Mouse (Mus musculus) regulatory T cell (primary cell): ENCODE data around the gene Gm29644.
"Not testable (repeated sequence)": the region's sequence is repeated elsewhere in the genome, so short reads cannot be mapped to it uniquely, and the experiment has no call there.

Experiments used
- in situ Hi-C: fragments of 300-600 bp; cut with MboI, MseI; formaldehyde crosslinking; loops from one replicate; pipeline ENCODE4 v1.15.1; 2025; ENCODE audit warnings: high pct_unique_total_duplicates

Gm29644 gene

GRCm38 (mm10) chrY:70303187-70303586 is at the start of gene Gm29644, which contains the start of gene Gm29423:
Gene Gm29644 (minus strand): TSS chrY:70303343.
Gene Gm29423 (minus strand): TSS chrY:70303287.
- in situ Hi-C loops, result not testable (repeated sequence)

GRCm38 (mm10) chrY:70273542-70273941 is 29.6 kb downstream of the Gm29644 start, which contains the start of gene Gm21118:
Gene Gm21118 (minus strand): TSS chrY:70273642.
- in situ Hi-C loops, result not testable (repeated sequence)
